Mouse (Mus musculus) gastrocnemius, adult 2 months (tissue): ENCODE measurements around the gene Slc6a11. TPM values are rescaled to one million over a fixed set of nuclear protein-coding genes. Genes with fewer than 3 reads are reported as not detected.

ENCODE experiments used
- DNase-seq: peaks from one replicate; pipeline ENCODE4 v3.0.0; 2022
- H3K27ac ChIP-seq: fragments of 200-600 bp; 2 replicates; pipeline ENCODE4 v1.8.1; 2022; ENCODE audit warnings: mild to moderate bottlenecking
- H3K4me3 ChIP-seq: fragments of 200-600 bp; 2 replicates; pipeline ENCODE4 v1.8.1; 2022; ENCODE audit warnings: mild to moderate bottlenecking, moderate library complexity
- CTCF ChIP-seq: fragments of 200-600 bp; IDR thresholded peaks from 2 replicates; pipeline ENCODE4 v1.8.1; 2022; ENCODE audit warnings: antibody characterized with exemption, mild to moderate bottlenecking, moderate library complexity
- intact Hi-C: fragments of 180-260 bp; cut with DNase I; formaldehyde crosslinking; loops from one replicate; pipeline ENCODE4 v1.15.1; 2025
- total RNA-seq, 2 experiments: library from RNA; stranded (reverse); gene quantifications; 2 replicates each; pipeline ENCODE4 v1.2.3; 2021

Gene Slc6a11
- total RNA-seq, 2 experiments from 2014 or later, result 0.08 TPM; not detected in 1

GRCm38 (mm10) chr6:114257762-114258361, 126.8 kb downstream of the Slc6a11 start:
- H3K4me3 ChIP-seq, result no peak overlapping the region
- TF ChIP-seq CTCF, result no peak
- intact Hi-C loops, result loop anchor here (10.0 kb wide), 1 partner anchor 493 kb away; no protein-coding TSS in a partner anchor
- no peak overlapping the region for H3K27ac ChIP-seq
- no peak for DNase-seq

GRCm38 (mm10) chr6:114258661-114259193, 127.7 kb downstream of the Slc6a11 start:
- Histone ChIP-seq H3K4me3 (no peak overlapping the region), H3K27ac (no peak overlapping the region)
- no peak for DNase-seq
- intact Hi-C loops, result loop anchor here (10.0 kb wide), 1 partner anchor 494 kb away; no protein-coding TSS in a partner anchor
- no peak for TF ChIP-seq CTCF

DNA sequence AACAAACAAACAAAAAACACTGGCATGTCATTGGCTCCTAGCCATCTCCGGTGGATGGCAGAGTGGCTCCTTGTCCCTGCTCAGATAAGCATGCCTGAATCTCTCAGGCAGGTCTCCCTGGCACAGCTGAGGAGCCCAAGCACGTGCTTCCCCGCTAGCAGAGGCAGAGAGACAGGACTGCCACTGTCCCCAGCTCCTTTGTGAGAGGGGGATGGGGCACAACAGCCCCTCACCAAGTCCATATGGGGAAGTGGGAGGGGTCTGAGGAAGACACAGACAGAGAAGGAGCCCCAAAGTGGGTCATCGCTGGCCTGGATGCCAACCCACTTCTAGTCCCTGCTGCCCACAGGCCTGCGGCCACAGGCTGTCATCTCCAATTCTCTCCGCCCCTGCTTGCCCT, 130.6 kb downstream of the Slc6a11 start:
- Histone ChIP-seq H3K27ac (no peak overlapping the region), H3K4me3 (no peak overlapping the region)
- no peak for TF ChIP-seq CTCF
- DNase-seq, result no peak
- intact Hi-C loops, result no loop called here

- H3K4me3 ChIP-seq, result no peak overlapping the region
- no peak for TF ChIP-seq CTCF
- intact Hi-C loops, result no loop called here
- no peak overlapping the region for H3K27ac ChIP-seq
- no peak for DNase-seq
Observed at GRCm38 (mm10) chr6:114264010-114264409, 133.0 kb downstream of the Slc6a11 start.

- no peak for DNase-seq
Observed at GRCm38 (mm10) chr6:114264426-114264825, 133.4 kb downstream of the Slc6a11 start.

GRCm38 (mm10) chr6:114266273-114266672, 135.2 kb downstream of the Slc6a11 start:
- no peak for TF ChIP-seq CTCF
- no peak for DNase-seq
- no peak overlapping the region for H3K27ac ChIP-seq
- intact Hi-C loops, result no loop called here
- H3K4me3 ChIP-seq, result no peak overlapping the region

More at GRCm38 (mm10) chr6:114264426-114264825, 133.4 kb downstream of the Slc6a11 start:
- intact Hi-C loops, result no loop called here
- no peak overlapping the region for H3K27ac ChIP-seq
- TF ChIP-seq CTCF, result no peak
- no peak overlapping the region for H3K4me3 ChIP-seq

- DNase-seq, result no peak
- no peak overlapping the region for H3K27ac ChIP-seq
- intact Hi-C loops, result no loop called here
- TF ChIP-seq CTCF, result no peak
- H3K4me3 ChIP-seq, result no peak overlapping the region
Observed at GRCm38 (mm10) chr6:114267979-114268378, 136.9 kb downstream of the Slc6a11 start.

GRCm38 (mm10) chr6:114269589-114269988, 138.5 kb downstream of the Slc6a11 start:
- no peak overlapping the region for H3K27ac ChIP-seq
- intact Hi-C loops, result no loop called here
- no peak overlapping the region for H3K4me3 ChIP-seq
- no peak for DNase-seq
- no peak for TF ChIP-seq CTCF

DNA sequence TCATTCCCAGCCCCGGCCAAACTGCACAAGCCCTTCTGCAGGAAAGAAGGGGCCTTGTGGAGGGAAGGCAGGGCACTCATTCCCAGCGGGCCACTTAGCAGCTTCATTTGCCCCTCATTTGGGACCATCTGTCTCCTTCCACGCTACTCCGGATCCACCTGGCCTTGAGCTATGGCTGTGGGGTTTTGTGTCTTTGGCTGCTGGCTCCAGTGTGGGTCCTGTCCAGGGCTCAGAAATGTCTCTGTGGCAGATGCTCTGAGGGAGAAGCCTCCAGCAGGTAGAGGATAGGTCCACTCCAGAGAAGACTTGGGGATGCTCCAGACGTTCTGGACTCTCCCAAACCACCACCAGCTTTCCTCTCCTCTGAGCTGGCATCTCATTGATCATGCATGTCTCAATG, 139.8 kb downstream of the Slc6a11 start:
- H3K27ac ChIP-seq, result no peak overlapping the region
- TF ChIP-seq CTCF, result no peak
- no peak overlapping the region for H3K4me3 ChIP-seq
- intact Hi-C loops, result no loop called here
- no peak for DNase-seq

DNA sequence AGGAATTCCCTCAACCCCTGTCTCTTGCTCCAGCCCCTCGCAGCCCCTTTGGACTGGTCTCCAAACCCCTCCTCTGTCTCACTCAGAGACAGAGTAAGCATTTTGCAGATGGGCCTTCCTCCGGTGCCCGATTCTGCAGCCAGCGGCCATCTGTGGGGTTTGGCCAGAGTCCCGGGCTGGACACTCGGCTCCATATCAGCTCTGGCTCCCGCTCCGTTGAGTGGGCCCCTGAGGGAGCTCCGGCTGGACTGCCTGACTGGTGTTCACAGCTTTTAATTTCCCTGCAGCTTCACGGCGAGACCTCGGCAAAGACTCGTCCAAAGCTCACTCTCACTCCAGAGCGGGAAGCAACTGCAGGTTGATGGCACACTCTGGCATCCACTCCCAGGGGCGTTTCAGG, 141.2 kb downstream of the Slc6a11 start:
- intact Hi-C loops, result no loop called here
- no peak overlapping the region for H3K27ac ChIP-seq

DNA sequence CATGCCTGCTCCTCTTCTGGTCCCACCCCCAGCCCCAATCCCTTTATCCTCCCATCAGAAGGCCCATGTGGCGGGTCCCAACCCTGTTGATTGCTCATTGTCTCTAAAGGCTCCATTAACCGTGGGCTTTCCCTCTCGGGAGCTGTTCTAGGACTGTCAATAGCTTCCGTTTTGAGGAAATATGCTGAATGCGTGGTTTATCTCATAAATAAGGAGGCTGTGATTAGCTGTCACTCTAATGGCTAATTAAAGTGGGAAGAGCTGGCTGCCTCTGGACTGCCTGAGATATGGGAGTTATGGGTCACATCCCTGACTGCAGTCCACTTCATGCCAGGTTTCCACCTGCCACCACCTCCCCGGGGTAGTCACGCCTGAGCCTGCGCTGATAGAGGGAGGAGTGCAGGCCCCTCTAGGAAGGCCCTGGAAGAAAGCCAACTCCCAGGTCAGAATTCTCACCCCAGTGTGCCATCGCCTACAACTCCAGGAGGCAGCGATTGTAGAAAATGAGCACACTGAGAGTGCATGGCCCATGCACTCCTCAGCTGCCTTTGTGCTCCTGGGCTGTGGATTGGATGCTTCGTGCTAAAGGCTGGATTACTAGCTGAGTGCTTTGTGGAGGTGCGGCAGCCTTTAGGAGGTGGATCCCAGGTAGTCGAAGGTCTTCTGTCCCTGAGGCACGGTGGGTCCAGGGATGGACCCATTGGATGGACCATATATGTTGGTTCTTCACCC, 143.1 kb downstream of the Slc6a11 start:
- DNase-seq, result no peak
- intact Hi-C loops, result no loop called here
- Histone ChIP-seq H3K4me3 (no peak overlapping the region), H3K27ac (no peak overlapping the region)
- no peak for TF ChIP-seq CTCF

More for the DNA sequence above, 141.2 kb downstream of the Slc6a11 start:
- peak; percentile 70 for DNase-seq
- H3K4me3 ChIP-seq, result no peak overlapping the region
- TF ChIP-seq CTCF, result no peak

DNA sequence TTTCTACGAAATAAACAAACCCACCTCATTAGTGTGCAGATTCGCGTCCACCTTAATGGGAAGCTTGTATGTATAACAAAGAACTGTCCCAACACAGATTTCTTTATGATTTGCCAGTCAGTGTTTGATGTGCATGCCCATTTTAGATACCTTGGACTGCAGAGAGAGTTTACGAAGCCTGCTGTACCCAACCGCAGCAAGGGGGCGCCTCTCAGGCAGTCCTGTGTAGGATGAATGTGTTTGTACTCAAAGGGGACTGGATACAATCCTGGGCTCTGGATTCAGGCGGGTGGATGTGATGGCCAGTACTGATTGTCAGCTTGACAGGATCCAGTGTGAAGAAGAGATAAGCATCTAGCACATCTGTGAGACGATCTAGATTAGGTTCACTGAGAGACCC, 144.8 kb downstream of the Slc6a11 start:
- H3K4me3 ChIP-seq, result no peak overlapping the region
- intact Hi-C loops, result no loop called here
- H3K27ac ChIP-seq, result no peak overlapping the region
- no peak for TF ChIP-seq CTCF
- DNase-seq, result no peak

DNA sequence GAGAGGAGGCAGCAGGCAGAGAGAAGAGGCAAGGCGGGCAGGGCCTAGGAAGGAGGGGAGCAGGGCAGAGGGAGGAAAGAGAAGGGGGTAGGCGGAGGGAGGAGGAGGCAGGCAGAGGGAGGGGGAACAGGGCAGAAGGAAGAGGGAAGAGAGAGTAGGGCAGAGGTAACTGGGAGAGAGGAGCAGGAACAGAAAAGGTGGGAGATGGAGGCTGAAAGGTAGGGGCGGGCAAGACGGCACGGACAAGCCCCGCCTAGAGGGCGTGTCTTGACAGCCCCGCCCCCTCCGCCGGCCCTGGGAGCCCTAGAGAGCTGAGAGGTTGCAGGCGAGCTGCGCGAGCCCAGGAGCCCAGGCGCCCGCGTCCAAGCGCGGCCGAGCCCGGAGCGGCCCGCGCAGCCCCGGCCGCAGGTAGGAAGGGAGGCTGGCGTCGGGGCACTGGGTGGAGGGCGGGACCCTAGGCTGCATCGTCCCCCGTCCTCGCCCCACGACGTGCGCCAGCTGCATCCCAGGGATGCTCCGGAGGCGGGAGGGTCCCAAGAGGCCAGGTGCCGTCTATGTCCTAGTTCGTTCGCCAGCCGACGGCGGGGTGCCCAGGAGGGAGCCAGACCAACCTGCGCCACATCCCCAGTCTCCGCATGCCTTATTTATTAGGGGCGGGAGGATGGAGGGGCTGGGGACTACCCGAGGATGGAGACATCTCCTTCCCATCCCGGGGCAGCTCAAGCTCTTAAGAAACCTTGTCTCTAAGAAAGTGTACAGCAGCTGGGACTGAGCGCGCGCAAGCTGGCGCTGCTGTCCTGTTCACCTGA, 151.6 kb downstream of the Slc6a11 start, which contains the start of gene Slc6a1:
TSS of gene Slc6a1 (plus strand) at position 167 of the 809 bp plus-strand sequence.
- TF ChIP-seq CTCF, result no peak
- DNase-seq, result peak; percentile 60
- intact Hi-C loops, result no loop called here
- H3K27ac ChIP-seq, result no peak within 1 kb of the TSS
- H3K4me3 ChIP-seq, result peak within 1 kb of the TSS; percentile 45
